Mouse (Mus musculus) olfactory bulb, adult 2 months (tissue): ENCODE results near the gene Ube2v1. TPM values are rescaled to one million over a fixed set of nuclear protein-coding genes. Genes with fewer than 3 reads are reported as not detected.

Experiments used
- H3K27ac ChIP-seq: fragments of 200-500 bp; 2 replicates; pipeline ENCODE4 v1.5.1; 2012; ENCODE audit warnings: low read depth, low read length; ENCODE audit not compliant: insufficient read depth
- H3K4me1 ChIP-seq: fragments of 200-500 bp; 2 replicates; pipeline ENCODE4 v1.6.1; 2012; ENCODE audit warnings: low read length; ENCODE audit not compliant: control insufficient read depth, insufficient read depth
- H3K4me3 ChIP-seq: fragments of 200-500 bp; 2 replicates; pipeline ENCODE4 v1.5.1; 2012; ENCODE audit warnings: mild to moderate bottlenecking, low read depth, low read length, moderate library complexity; ENCODE audit not compliant: insufficient read depth
- CTCF ChIP-seq: fragments of 200-500 bp; IDR thresholded peaks from 2 replicates; pipeline ENCODE4 v1.5.1; 2012; ENCODE audit warnings: low read depth, mild to moderate bottlenecking, low read length, moderate library complexity; ENCODE audit not compliant: insufficient read depth
- POLR2A ChIP-seq: fragments of 200-500 bp; IDR thresholded peaks from 2 replicates; pipeline ENCODE4 v1.6.1; 2012; ENCODE audit warnings: mild to moderate bottlenecking, low read depth, low read length, moderate library complexity; ENCODE audit not compliant: insufficient read depth
- WGBS: fragments of 180-500 bp; shearing (Covaris S2); methylation state at CpG from one replicate; pipeline ENCODE4 v1.1.7; 2018; 5-methylcytosine and 5-hydroxymethylcytosine counted together
- polyA plus RNA-seq: library from polyadenylated mRNA; stranded (reverse); fragments of >200 nt; gene quantifications from 2 replicates; pipeline ENCODE4 v1.2.4, GENCODE M21; 2012; ENCODE audit warnings: low replicate concordance; ENCODE audit not compliant: missing spikeins, insufficient read depth, insufficient read length

Gene Ube2v1
- polyA plus RNA-seq, 1 experiment, result not detected

- peaks cover 8% of the 10 kb centered on the region; the same call in 1 of the 2 replicates for H3K4me1 ChIP-seq
- TF ChIP-seq POLR2A, result no peak
- TF ChIP-seq CTCF, result no peak
- H3K4me3 ChIP-seq, result no peak overlapping the region
- H3K27ac ChIP-seq, result no peak overlapping the region
- WGBS, result 94% methylated on average over 18 of the region's 18 CpGs
These were observed 60.3 kb downstream of the Ube2v1 start for GRCm38 (mm10) chr2:167571442-167572220.

GRCm38 (mm10) chr2:167570815-167571214, 61.1 kb downstream of the Ube2v1 start:
- Histone ChIP-seq H3K4me1 (peaks cover 9% of the 10 kb centered on the region), H3K27ac (no peak overlapping the region), H3K4me3 (no peak overlapping the region)
- WGBS, result 91% methylated on average over 6 of the region's 6 CpGs
- no peak for TF ChIP-seq POLR2A
- no peak for TF ChIP-seq CTCF

- no peak overlapping the region for H3K4me3 ChIP-seq
- WGBS, result 42% methylated on average over 13 of the region's 13 CpGs
- H3K27ac ChIP-seq, result no peak overlapping the region
- peaks cover 13% of the 10 kb centered on the region for H3K4me1 ChIP-seq
- TF ChIP-seq POLR2A (no peak), CTCF (no peak)
These were observed 61.8 kb downstream of the Ube2v1 start for GRCm38 (mm10) chr2:167569934-167570651.

GRCm38 (mm10) chr2:167568112-167568511, 63.8 kb downstream of the Ube2v1 start:
- no peak overlapping the region for H3K27ac ChIP-seq
- TF ChIP-seq POLR2A (no peak), CTCF (no peak)
- 91% methylated on average over 9 of the region's 9 CpGs for WGBS
- no peak overlapping the region for H3K4me3 ChIP-seq
- peaks cover 13% of the 10 kb centered on the region for H3K4me1 ChIP-seq

- H3K27ac ChIP-seq, result no peak overlapping the region
- no peak for TF ChIP-seq CTCF
- TF ChIP-seq POLR2A, result no peak
- no peak overlapping the region for H3K4me3 ChIP-seq
- peaks cover 18% of the 10 kb centered on the region for H3K4me1 ChIP-seq
- 30% methylated on average over 19 of the region's 19 CpGs for WGBS
These were observed 66.2 kb downstream of the Ube2v1 start for GRCm38 (mm10) chr2:167565682-167566081.

- Histone ChIP-seq H3K27ac (no peak overlapping the region), H3K4me3 (no peak overlapping the region), H3K4me1 (peaks cover 15% of the 10 kb centered on the region)
- WGBS, result 75% methylated on average over 3 of the region's 3 CpGs
- TF ChIP-seq POLR2A, result no peak
- no peak for TF ChIP-seq CTCF
These were observed 66.6 kb downstream of the Ube2v1 start for GRCm38 (mm10) chr2:167565312-167565656.

- no peak overlapping the region for H3K27ac ChIP-seq
- TF ChIP-seq CTCF, result no peak
- TF ChIP-seq POLR2A, result no peak
- peaks cover 10% of the 10 kb centered on the region for H3K4me1 ChIP-seq
- 91% methylated on average over 13 of the region's 13 CpGs for WGBS
- H3K4me3 ChIP-seq, result no peak overlapping the region
These were observed 67.2 kb downstream of the Ube2v1 start for GRCm38 (mm10) chr2:167564551-167565311.

- no peak overlapping the region for H3K27ac ChIP-seq
- no peak overlapping the region for H3K4me3 ChIP-seq
- 74% methylated on average over 12 of the region's 12 CpGs for WGBS
- no peak for TF ChIP-seq POLR2A
- no peak for TF ChIP-seq CTCF
- peaks cover 15% of the 10 kb centered on the region for H3K4me1 ChIP-seq
These were observed 68.2 kb downstream of the Ube2v1 start for GRCm38 (mm10) chr2:167563703-167564102.
